In genomic region chr6:149057947-149058391, GRCm38 (mm10) we compare ENCODE assay signal across 10 mouse cellular contexts. TPM values are rescaled to one million over a fixed set of nuclear protein-coding genes. Genes with fewer than 3 reads are reported as not detected.
DNase-seq lines count a peak whose midpoint lies in the region; ATAC-seq and TF ChIP-seq lines count a peak whose summit lies in the region.
"Had no signal": no experiment of that assay in that cellular context is flagged by ENCODE, and none has a peak within 500 bp of the region (broad histone marks: within the 10 kb centered on the region; RNA-seq: fewer than 3 reads in every experiment).

No protein-coding gene starts in this region.

- H3K4me2 ChIP-seq in heart, postnatal 0 days (ENCODE audit: low read depth, low read length), result no peak overlapping the region
- no peak overlapping the region for H3K4me2 ChIP-seq in heart, embryonic 12.5 days
- H3K4me2 ChIP-seq in intestine, embryonic 15.5 days (replicated peaks), result no peak overlapping the region
- H3K4me2 ChIP-seq: embryonic facial prominence, embryonic 12.5 days had no signal

- H3K27me3 ChIP-seq in heart, postnatal 0 days (ENCODE audit: control insufficient read depth, insufficient read depth, low read length), result no peaks in the 10 kb centered on the region
- H3K27me3 ChIP-seq in heart, embryonic 12.5 days (replicated peaks), result no peaks in the 10 kb centered on the region
- H3K27me3 ChIP-seq in E14TG2a.4 (ENCODE audit: insufficient read depth, low read length), result no peaks in the 10 kb centered on the region
- no peaks in the 10 kb centered on the region for H3K27me3 ChIP-seq in intestine, embryonic 15.5 days (replicated peaks)
- H3K27me3 ChIP-seq: embryonic facial prominence, embryonic 12.5 days had no signal

- 24% methylated on average over 3 of the region's 3 CpGs for WGBS in heart, postnatal 0 days
- WGBS in heart, embryonic 12.5 days, result 42% methylated on average over 3 of the region's 3 CpGs
- 42% methylated on average over 3 of the region's 3 CpGs for WGBS in intestine, embryonic 15.5 days

- no peak overlapping the region for H3K9ac ChIP-seq in heart, postnatal 0 days (replicated peaks; ENCODE audit: low read depth, low read length)
- no peak overlapping the region for H3K9ac ChIP-seq in heart, embryonic 12.5 days
- no peak overlapping the region for H3K9ac ChIP-seq in intestine, embryonic 15.5 days
- H3K9ac ChIP-seq: embryonic facial prominence, embryonic 12.5 days had no signal

- H3K27ac ChIP-seq in heart, postnatal 0 days (ENCODE audit: low read depth), result no peak overlapping the region
- no peak overlapping the region for H3K27ac ChIP-seq in heart, embryonic 12.5 days (ENCODE audit: poor library complexity, severe bottlenecking)
- no peak overlapping the region for H3K27ac ChIP-seq in intestine, embryonic 15.5 days
- H3K27ac ChIP-seq: embryonic facial prominence, embryonic 12.5 days; macrophage had no signal

- intact Hi-C loops in left cerebral cortex, postnatal 25 days (cut with DNase I), result loop anchor here (5.0 kb wide), 1 partner anchor 64 kb away; no protein-coding TSS in a partner anchor

- H3K4me1 ChIP-seq in heart, postnatal 0 days (ENCODE audit: control insufficient read depth, insufficient read depth), result no peaks in the 10 kb centered on the region
- H3K4me1 ChIP-seq in heart, embryonic 12.5 days (replicated peaks), result no peaks in the 10 kb centered on the region
- H3K4me1 ChIP-seq in E14TG2a.4 (replicated peaks; ENCODE audit: low read depth, low read length), result no peaks in the 10 kb centered on the region
- no peaks in the 10 kb centered on the region; the same call in 1 of the 2 replicates for H3K4me1 ChIP-seq in intestine, embryonic 15.5 days (replicated peaks)
- H3K4me1 ChIP-seq: embryonic facial prominence, embryonic 12.5 days had no signal

- H3K4me3 ChIP-seq in heart, postnatal 0 days (ENCODE audit: low read depth, low read length), result no peak overlapping the region
- no peak overlapping the region for H3K4me3 ChIP-seq in heart, embryonic 12.5 days
- H3K4me3 ChIP-seq in E14TG2a.4 (replicated peaks; ENCODE audit: low read length), result no peak overlapping the region
- no peak overlapping the region for H3K4me3 ChIP-seq in intestine, embryonic 15.5 days (replicated peaks)
- H3K4me3 ChIP-seq: embryonic facial prominence, embryonic 12.5 days had no signal

- TF ChIP-seq CTCF in heart, postnatal 0 days (IDR thresholded peaks at IDR 0.05; ENCODE audit: low read depth), result peak; percentile 72
- TF ChIP-seq CTCF in E14TG2a.4 (conservative IDR thresholded peaks at IDR 0.05; ENCODE audit: low read length), result peak; percentile 21; the same call in 1 of the 2 replicates

- no peaks in the 10 kb centered on the region for H3K9me3 ChIP-seq in heart, postnatal 0 days (replicated peaks; ENCODE audit: control insufficient read depth, low read length)
- no peaks in the 10 kb centered on the region for H3K9me3 ChIP-seq in heart, embryonic 12.5 days (replicated peaks)
- no peaks in the 10 kb centered on the region for H3K9me3 ChIP-seq in E14TG2a.4 (ENCODE audit: low read length)
- H3K9me3 ChIP-seq in intestine, embryonic 15.5 days, result no peaks in the 10 kb centered on the region
- H3K9me3 ChIP-seq: embryonic facial prominence, embryonic 12.5 days had no signal

- no peak for TF ChIP-seq EP300 in heart, postnatal 0 days (IDR thresholded peaks at IDR 0.05; ENCODE audit: low read depth)

- peak; percentile 58; the same call in 1 of the 2 replicates for ATAC-seq in heart, postnatal 0 days (ENCODE audit: insufficient read depth, low read depth)
- ATAC-seq in heart, embryonic 12.5 days (ENCODE audit: insufficient number of reproducible peaks, low FRiP score), result no peak
- peak; percentile 75 for ATAC-seq in intestine, embryonic 15.5 days
- ATAC-seq in neutrophil, adult 5-6 weeks (ENCODE audit: extremely low read depth, insufficient number of reproducible peaks, low FRiP score, poor library complexity, severe bottlenecking), result peak; percentile 80

- H3K36me3 ChIP-seq in heart, postnatal 0 days (replicated peaks; ENCODE audit: control insufficient read depth, insufficient read depth, low read length), result peaks cover 3% of the 10 kb centered on the region; the same call in 1 of the 2 replicates
- H3K36me3 ChIP-seq in heart, embryonic 12.5 days, result no peaks in the 10 kb centered on the region; the same call in 1 of the 2 replicates
- H3K36me3 ChIP-seq in E14TG2a.4 (ENCODE audit: insufficient read depth, low read length), result no peaks in the 10 kb centered on the region
- no peaks in the 10 kb centered on the region for H3K36me3 ChIP-seq in intestine, embryonic 15.5 days
- H3K36me3 ChIP-seq: embryonic facial prominence, embryonic 12.5 days had no signal

- peak; percentile 56 for DNase-seq in heart, postnatal 0 days (ENCODE audit: low spot score)
- peak; percentile 13 for DNase-seq in c-Kit-positive CD71-negative TER-119-negative erythroid progenitor cells, embryonic 14.5 days (ENCODE audit: low read depth)
- DNase-seq in left cerebral cortex, postnatal 25 days (ENCODE audit: low spot score in 2 of 2), result no peak
- DNase-seq in neural tube, embryonic 10.5 days (ENCODE audit: extremely low spot score, low spot score), result no peak

RNA-seq across cellular contexts. Expression of gene Dennd5b, which starts 43.5 kb away (rescaled TPM):
- 25.5 and 29.1 TPM in 2 replicates for total RNA-seq in heart, postnatal 0 days (2014; rRNA removed; ENCODE audit: low replicate concordance)
- polyA plus RNA-seq in heart, postnatal 0 days (2015; fragmentation: Nextera tagmentation; extraction: Ambion mirVana), result 5.4 and 5.6 TPM in 2 replicates
- polyA plus RNA-seq in heart, embryonic 12.5 days (2016; fragmentation: Nextera tagmentation; extraction: Ambion mirVana), result 10.3 and 10.9 TPM in 2 replicates
- polyA plus RNA-seq in intestine, embryonic 15.5 days (2015; fragmentation: Nextera tagmentation; extraction: Ambion mirVana), result 9.0 and 9.7 TPM in 2 replicates
- 44.6 and 56.2 TPM in 2 replicates for total RNA-seq in neutrophil, adult 5-6 weeks (2017)
- 10 to 100 TPM; 65.8 to 69.4 TPM for total RNA-seq in left cerebral cortex, postnatal 25 days (2021)

Comparison
In these comparisons a context has a peak if more than half of its experiments do, and no peak if none do; other contexts are left out.
1. DNase-seq: peak in heart, postnatal 0 days (single experiment) and c-Kit-positive CD71-negative TER-119-negative erythroid progenitor cells, embryonic 14.5 days (single experiment); none in left cerebral cortex, postnatal 25 days (0 of 2) and neural tube, embryonic 10.5 days (single experiment).